Mouse (Mus musculus) kidney, embryonic 14.5 days (tissue): ENCODE results near the gene Olfr1110. TPM values are rescaled to one million over a fixed set of nuclear protein-coding genes. Genes with fewer than 3 reads are reported as not detected.
"Not testable (repeated sequence)": the region's sequence is repeated elsewhere in the genome, so short reads cannot be mapped to it uniquely, and the experiment has no call there.

ENCODE experiments used
- ATAC-seq: fragments of 200-750 bp; cut with Nextera tagmentation; 2 replicates; pipeline ENCODE4 v1.8.0; 2017; ENCODE audit warnings: moderate number of reproducible peaks, mild to moderate bottlenecking, moderate TSS enrichment, moderate library complexity; ENCODE audit not compliant: low FRiP score, low TSS enrichment
- H3K27ac ChIP-seq: fragments of 300-500 bp; sonication (generic); 2 replicates; pipeline ENCODE4 v1.5.1; 2014; ENCODE audit warnings: low read depth, mild to moderate bottlenecking, low read length, moderate library complexity, mixed read lengths
- H3K27me3 ChIP-seq: fragments of 300-500 bp; sonication (generic); 2 replicates; pipeline ENCODE4 v1.6.1; 2014; ENCODE audit warnings: mild to moderate bottlenecking, low read length; ENCODE audit not compliant: control insufficient read depth, insufficient read depth
- H3K36me3 ChIP-seq: fragments of 300-500 bp; sonication (generic); 2 replicates; pipeline ENCODE4 v1.6.1; 2014; ENCODE audit warnings: low read length, mixed read lengths; ENCODE audit not compliant: control insufficient read depth, insufficient read depth
- H3K4me1 ChIP-seq: fragments of 300-500 bp; sonication (generic); 2 replicates; pipeline ENCODE4 v1.6.1; 2014; ENCODE audit warnings: low read length, mixed read lengths; ENCODE audit not compliant: control insufficient read depth, insufficient read depth
- H3K4me2 ChIP-seq: fragments of 300-500 bp; sonication (generic); replicated peaks from 2 replicates; pipeline ENCODE4 v1.6.1; 2014; ENCODE audit warnings: low read depth, mild to moderate bottlenecking, low read length
- H3K4me3 ChIP-seq: fragments of 300-500 bp; sonication (generic); 2 replicates; pipeline ENCODE4 v1.5.1; 2014; ENCODE audit warnings: mild to moderate bottlenecking, low read length
- H3K9ac ChIP-seq: fragments of 300-500 bp; sonication (generic); 2 replicates; pipeline ENCODE4 v1.6.1; 2014; ENCODE audit warnings: low read depth, mild to moderate bottlenecking, low read length, moderate library complexity
- H3K9me3 ChIP-seq: fragments of 300-500 bp; sonication (generic); 2 replicates; pipeline ENCODE4 v1.6.1; 2016; ENCODE audit warnings: low read length; ENCODE audit not compliant: control insufficient read depth
- WGBS: fragments of 180-500 bp; shearing (Covaris S2); extraction: QIAGEN DNeasy Blood & Tissue Kit; methylation state at CpG from one replicate; pipeline ENCODE4 v1.1.7; 2014; 5-methylcytosine and 5-hydroxymethylcytosine counted together
- polyA plus RNA-seq: library from polyadenylated mRNA; unstranded; fragments of >200 nt; fragmentation: Nextera tagmentation; extraction: Ambion mirVana; gene quantifications from 2 replicates; pipeline ENCODE4 v1.2.1, GENCODE M21; 2014

Olfr1110 gene
- polyA plus RNA-seq: not detected in 2 replicates

DNA sequence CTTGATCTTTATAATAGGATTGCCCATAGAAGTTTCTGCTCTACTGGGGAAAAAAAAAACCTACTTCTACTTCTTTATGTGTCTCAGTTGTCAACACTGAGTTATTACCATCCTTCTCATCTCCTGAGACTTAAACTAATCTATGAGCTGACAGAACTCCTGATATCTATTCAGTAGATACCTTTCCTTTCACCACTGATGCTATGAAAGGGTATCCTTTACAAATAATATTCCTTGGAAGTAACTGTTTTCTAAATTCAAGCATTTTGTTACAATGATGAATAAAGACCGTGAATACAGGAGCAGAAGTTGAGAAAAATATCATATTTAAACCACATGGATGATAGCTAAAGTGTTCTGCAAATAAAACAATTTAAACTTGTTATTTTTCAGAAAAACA, at the start of gene Olfr1110:
Olfr1110 (minus strand) TSS at position 101 of the 400 bp plus-strand sequence.
- Histone ChIP-seq H3K36me3 (no peaks in the 10 kb centered on the region), H3K4me2 (no peak within 1 kb of the TSS), H3K4me1 (no peaks in the 10 kb centered on the region), H3K9me3 (no peaks in the 10 kb centered on the region), H3K9ac (no peak within 1 kb of the TSS), H3K27ac (no peak within 1 kb of the TSS), H3K4me3 (no peak within 1 kb of the TSS), H3K27me3 (no peaks in the 10 kb centered on the region)
- WGBS: 84% methylated on average over 1 of the region's 1 CpGs
- no peak for ATAC-seq

DNA sequence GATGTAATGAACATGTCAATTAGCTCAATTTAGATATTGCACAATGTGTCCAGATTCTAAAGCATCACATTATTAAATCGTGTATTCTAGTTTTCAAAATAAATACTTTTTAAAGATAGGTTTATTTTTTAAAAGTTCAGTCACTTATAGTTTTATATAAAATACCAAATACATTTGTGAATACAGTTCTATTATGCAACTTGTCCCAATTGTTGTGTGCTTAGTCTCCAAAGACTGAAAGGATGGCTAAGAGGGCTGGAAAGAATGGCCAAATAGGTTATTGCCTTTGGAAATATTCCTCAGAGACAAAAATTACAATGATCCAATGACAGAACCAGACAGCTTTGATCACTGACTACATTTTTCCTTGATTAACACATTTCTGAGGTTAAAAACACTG, 47.4 kb upstream of the Olfr1110 start, which contains the start of gene Olfr1112:
Olfr1112 (plus strand) TSS at position 301 of the 400 bp plus-strand sequence.
- H3K27me3 ChIP-seq: no peaks in the 10 kb centered on the region
- H3K27ac ChIP-seq: no peak within 1 kb of the TSS
- H3K36me3 ChIP-seq: no peaks in the 10 kb centered on the region
- no peak for ATAC-seq
- H3K9ac ChIP-seq: no peak within 1 kb of the TSS
- no peak within 1 kb of the TSS for H3K4me2 ChIP-seq
- WGBS: 93% methylated on average over 1 of the region's 1 CpGs
- no peak within 1 kb of the TSS for H3K4me3 ChIP-seq
- no peaks in the 10 kb centered on the region for H3K4me1 ChIP-seq
- no peaks in the 10 kb centered on the region for H3K9me3 ChIP-seq

DNA sequence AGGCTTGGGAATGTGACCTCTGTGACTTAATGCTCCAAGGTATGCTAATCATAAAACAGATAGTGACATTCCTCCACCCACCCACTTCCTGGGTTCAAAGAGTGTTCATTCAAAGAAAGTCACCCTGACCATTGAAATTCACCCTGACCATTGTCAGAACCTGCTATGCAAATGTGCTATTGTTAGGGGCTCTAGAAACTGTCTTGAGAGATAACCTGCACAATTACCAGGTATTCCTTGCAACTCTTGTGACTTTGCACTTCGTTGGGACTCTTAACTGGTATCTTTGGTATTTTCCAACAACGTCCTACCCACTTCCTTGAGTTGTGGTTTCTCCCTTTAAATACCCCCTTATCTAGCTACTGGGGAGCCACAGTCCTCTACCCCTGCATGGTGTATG, 27.6 kb upstream of the Olfr1110 start:
- H3K36me3 ChIP-seq, H3K9me3 ChIP-seq, H3K27me3 ChIP-seq, H3K4me1 ChIP-seq, H3K4me2 ChIP-seq, H3K27ac ChIP-seq, ATAC-seq, H3K4me3 ChIP-seq, H3K9ac ChIP-seq: not testable (repeated sequence)
- WGBS: 90% methylated on average over 2 of the region's 2 CpGs

DNA sequence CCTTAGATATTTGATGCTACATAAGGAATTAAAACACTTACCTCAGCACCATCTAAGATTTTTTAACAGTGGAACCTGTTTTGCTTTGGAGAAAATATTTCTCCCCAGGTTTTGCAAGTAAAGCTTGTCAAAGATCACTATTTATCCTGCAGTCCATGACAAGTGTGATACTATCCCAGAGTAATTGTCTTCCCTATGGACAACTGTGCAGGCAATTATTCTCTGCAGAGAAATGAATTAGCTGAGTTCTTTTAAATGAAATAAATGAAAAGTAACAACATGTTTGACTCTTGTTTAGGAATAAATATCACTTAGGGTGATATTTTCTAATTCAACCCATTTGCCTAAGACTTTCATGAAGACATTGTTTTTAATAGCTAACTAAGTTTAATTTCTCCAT, 12.4 kb upstream of the Olfr1110 start, which contains the start of gene Olfr1111:
Olfr1111 (minus strand) TSS at position 101 of the 400 bp plus-strand sequence.
- no peak for ATAC-seq
- Histone ChIP-seq H3K27ac (no peak within 1 kb of the TSS), H3K36me3 (no peaks in the 10 kb centered on the region), H3K9me3 (no peaks in the 10 kb centered on the region), H3K9ac (no peak within 1 kb of the TSS), H3K27me3 (no peaks in the 10 kb centered on the region), H3K4me2 (no peak within 1 kb of the TSS), H3K4me3 (no peak within 1 kb of the TSS), H3K4me1 (no peaks in the 10 kb centered on the region)

DNA sequence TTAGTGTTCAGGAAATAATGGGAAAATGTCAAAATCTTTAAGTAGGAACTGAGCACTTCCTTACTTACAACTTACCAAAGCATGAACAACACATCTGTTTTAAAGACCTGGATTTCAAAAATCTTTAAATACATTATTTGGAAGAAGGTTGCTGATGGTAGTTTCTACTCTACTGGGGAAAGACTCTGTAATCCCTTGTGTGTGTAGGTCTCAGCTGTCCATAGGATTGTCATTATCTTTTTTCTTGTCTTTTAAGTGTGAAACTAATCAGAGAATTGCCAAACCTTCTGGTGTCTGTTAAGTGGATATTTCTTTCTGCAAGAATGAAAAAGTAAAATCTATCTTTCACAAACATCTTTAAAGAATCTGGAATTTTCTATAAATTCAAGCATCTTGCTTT, 25.6 kb downstream of the Olfr1110 start, which contains the start of gene Olfr259:
Olfr259 (minus strand) TSS at position 101 of the 400 bp plus-strand sequence.
- Histone ChIP-seq H3K9ac (no peak within 1 kb of the TSS), H3K4me3 (no peak within 1 kb of the TSS), H3K27me3 (no peaks in the 10 kb centered on the region), H3K4me2 (no peak within 1 kb of the TSS), H3K27ac (no peak within 1 kb of the TSS), H3K9me3 (no peaks in the 10 kb centered on the region), H3K4me1 (no peaks in the 10 kb centered on the region), H3K36me3 (no peaks in the 10 kb centered on the region)
- no peak for ATAC-seq

DNA sequence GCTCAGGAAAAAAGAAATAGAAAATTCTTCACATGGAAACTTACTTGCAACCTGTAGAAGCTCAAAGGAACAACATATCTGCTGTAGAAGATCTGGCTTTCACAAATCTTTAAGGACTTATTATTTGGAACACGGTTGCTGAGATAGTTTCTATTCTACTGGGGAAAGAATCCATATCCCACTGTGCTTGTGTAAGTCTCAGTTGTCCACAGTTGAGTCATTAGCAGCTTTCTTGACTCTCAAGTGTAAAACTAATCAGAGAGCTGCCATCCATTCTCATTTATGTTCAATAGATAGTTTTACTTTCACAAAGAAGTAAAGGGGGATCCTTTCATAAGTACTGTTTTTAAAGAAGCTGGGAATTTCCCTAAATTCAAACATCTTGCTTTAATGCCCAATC, 44.2 kb downstream of the Olfr1110 start, which contains the start of gene Olfr1109:
Olfr1109 (minus strand) TSS at position 101 of the 400 bp plus-strand sequence.
- Histone ChIP-seq H3K9ac (no peak within 1 kb of the TSS), H3K4me2 (no peak within 1 kb of the TSS), H3K9me3 (no peaks in the 10 kb centered on the region), H3K27me3 (no peaks in the 10 kb centered on the region), H3K36me3 (no peaks in the 10 kb centered on the region), H3K4me1 (no peaks in the 10 kb centered on the region), H3K27ac (no peak within 1 kb of the TSS), H3K4me3 (no peak within 1 kb of the TSS)
- no peak for ATAC-seq
- 91% methylated on average over 1 of the region's 1 CpGs for WGBS

Other genes with a start within 250 kb of the Olfr1110 start
- gene Olfr1097, start 248.1 kb downstream of the Olfr1110 start, polyA plus RNA-seq: not detected in 2 replicates
- gene Olfr1098, start 215.8 kb downstream of the Olfr1110 start, polyA plus RNA-seq: not detected in 2 replicates
- not detected in 2 replicates for gene Olfr1099, start 179.6 kb downstream of the Olfr1110 start, polyA plus RNA-seq
- gene Olfr1100, start 160.3 kb downstream of the Olfr1110 start, polyA plus RNA-seq: not detected in 2 replicates
- gene Olfr1101, start 149.1 kb downstream of the Olfr1110 start, polyA plus RNA-seq: not detected in 2 replicates
- not detected in 2 replicates for gene Olfr1102, start 141.9 kb downstream of the Olfr1110 start, polyA plus RNA-seq
- gene Olfr1104, start 113.2 kb downstream of the Olfr1110 start, polyA plus RNA-seq: not detected in 2 replicates
- gene Olfr1105, start 103.8 kb downstream of the Olfr1110 start, polyA plus RNA-seq: not detected in 2 replicates
- gene Olfr1106, start 88.0 kb downstream of the Olfr1110 start, polyA plus RNA-seq: not detected in 2 replicates
- gene Olfr1107, start 64.5 kb downstream of the Olfr1110 start, polyA plus RNA-seq: not detected in 2 replicates
- not detected in 2 replicates for gene Olfr1109, start 44.3 kb downstream of the Olfr1110 start, polyA plus RNA-seq
- not detected in 2 replicates for gene Olfr259, start 25.7 kb downstream of the Olfr1110 start, polyA plus RNA-seq
- not detected in 2 replicates for gene Olfr1111, start 12.3 kb upstream of the Olfr1110 start, polyA plus RNA-seq
- gene Olfr1112, start 47.5 kb upstream of the Olfr1110 start, polyA plus RNA-seq: not detected in 2 replicates
- gene Olfr1113, start 68.7 kb upstream of the Olfr1110 start, polyA plus RNA-seq: not detected in 2 replicates
- not detected in 2 replicates for gene Olfr1115, start 107.7 kb upstream of the Olfr1110 start, polyA plus RNA-seq
- gene Olfr1116, start 127.2 kb upstream of the Olfr1110 start, polyA plus RNA-seq: not detected in 2 replicates
- gene Olfr1118, start 167.3 kb upstream of the Olfr1110 start, polyA plus RNA-seq: not detected in 2 replicates
- gene Olfr1120, start 214.5 kb upstream of the Olfr1110 start, polyA plus RNA-seq: not detected in 2 replicates
- gene Olfr1121, start 229.6 kb upstream of the Olfr1110 start, polyA plus RNA-seq: not detected in 2 replicates
- not detected in 2 replicates for gene Olfr1122, start 245.5 kb upstream of the Olfr1110 start, polyA plus RNA-seq